Mouse (Mus musculus) liver, embryonic 14.5 days (tissue): ENCODE results near the gene Krt8.

ENCODE experiments used
- CTCF ChIP-seq: IDR thresholded peaks from 2 replicates; pipeline ENCODE4 v1.5.1; 2016; ENCODE audit warnings: antibody characterized with exemption, low read depth, control low read depth
- EP300 ChIP-seq: IDR thresholded peaks from 2 replicates; pipeline ENCODE4 v1.6.1; 2016; ENCODE audit warnings: antibody characterized with exemption, low read depth

DNA sequence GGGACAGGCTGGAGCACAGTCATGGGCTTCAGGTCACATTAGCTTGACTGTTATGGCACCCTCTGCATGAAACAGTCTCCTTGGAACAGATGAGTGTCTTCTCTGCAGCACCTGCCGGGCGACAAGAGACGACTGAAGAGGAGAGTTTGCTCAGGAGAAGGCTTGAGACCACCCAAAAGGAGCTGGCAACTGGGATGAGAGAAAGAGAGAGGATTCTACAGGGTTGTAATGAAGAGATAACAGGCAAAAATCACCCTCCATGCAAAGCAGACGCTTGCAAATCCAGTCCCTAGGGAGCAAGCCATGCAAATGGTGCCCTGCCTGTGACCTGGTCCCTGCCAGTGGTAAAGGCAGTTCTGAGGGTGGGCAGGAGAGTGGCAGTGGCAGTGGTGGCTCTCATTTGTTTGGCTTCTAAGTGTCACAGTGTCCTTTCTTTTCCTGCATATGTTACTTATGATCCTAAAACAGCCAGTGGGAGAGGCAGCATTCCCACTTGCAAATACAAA, 8.0 kb upstream of the Krt8 start:
- TF ChIP-seq EP300: no peak
- no peak for TF ChIP-seq CTCF
